Mouse (Mus musculus): ENCODE measurements around the gene Kcnj14. TPM values are rescaled to one million over a fixed set of nuclear protein-coding genes. Genes with fewer than 3 reads are reported as not detected.

The Kcnj14 gene
- total RNA-seq (2012; rRNA removed) (1.5 and 2.1 TPM in 2 replicates), total RNA-seq (2014; rRNA removed) (1.0 and 1.3 TPM in 2 replicates), polyA plus RNA-seq (2012; ENCODE audit: insufficient read length, low read depth) (3.2 and 3.5 TPM in 2 replicates)

DNA sequence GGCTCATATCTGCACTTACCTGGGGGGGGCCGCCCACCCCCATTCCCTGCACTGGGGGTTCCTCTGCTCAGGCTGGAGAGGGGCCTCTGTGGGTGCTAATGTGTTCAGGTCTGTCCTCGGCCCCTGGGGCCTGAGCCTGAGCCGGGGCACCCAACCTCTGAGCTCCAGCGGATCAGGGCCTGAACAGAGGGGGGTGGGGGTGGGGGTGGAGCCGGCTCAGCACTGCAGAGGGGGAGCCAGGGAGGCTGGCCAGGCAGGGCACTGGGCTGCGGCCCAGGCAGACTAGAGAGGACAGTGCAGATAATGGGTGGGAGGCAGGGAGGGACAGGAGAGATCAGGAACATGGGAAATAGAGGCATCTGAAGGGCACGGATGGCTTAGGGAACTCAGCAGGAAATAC, at the start of gene Kcnj14:
Kcnj14 (minus strand) TSS at position 185 of the 400 bp plus-strand sequence.
- Histone ChIP-seq H3K27me3 (replicated peaks) (no peaks in the 10 kb centered on the region), H3K4me2 (ENCODE audit: insufficient read depth, low read depth, poor library complexity, severe bottlenecking) (no peak within 1 kb of the TSS), H3K36me3 (replicated peaks in 1 of 2; ENCODE audit: control insufficient read depth in 1 of 2, insufficient read depth in 1 of 2, low read length in 1 of 2) (peaks cover 69 to 93% of the 10 kb centered on the region in 2 experiments), H3K79me2 (replicated peaks; ENCODE audit: control insufficient read depth, extremely low read depth, insufficient read depth, poor library complexity, severe bottlenecking) (peaks cover 9% of the 10 kb centered on the region), H3K4me3 (replicated peaks in 1 of 3; ENCODE audit: low read depth in 2 of 3, low read length in 2 of 3, poor library complexity in 1 of 3) (no peak within 1 kb of the TSS), H3K27ac (ENCODE audit: insufficient read depth, low read depth) (no peak within 1 kb of the TSS), H3K9ac (ENCODE audit: insufficient read depth, low read depth) (no peak within 1 kb of the TSS), H3K9me3 (replicated peaks; ENCODE audit: low read length) (no peaks in the 10 kb centered on the region), H3K4me1 (ENCODE audit: control insufficient read depth in 1 of 2, insufficient read depth in 2 of 2) (peaks cover 6 to 43% of the 10 kb centered on the region in 2 experiments)
- dilution Hi-C loops (cut with MboI; ENCODE audit: extremely low pct_ligation_motif_present, extremely low pct_unique_long_range_greater_than_20kb, low sequenced_read_pairs): no loop called here
- no peak for DNase-seq (ENCODE audit: extremely low read depth)
- TF ChIP-seq CHD2 (IDR thresholded peaks at IDR 0.05; ENCODE audit: low read length) (no peak), BHLHE40 (IDR thresholded peaks at IDR 0.05; ENCODE audit: low read depth, low read length) (no peak), UBTF (IDR thresholded peaks at IDR 0.05; ENCODE audit: low read depth, low read length) (no peak), EP300 (IDR thresholded peaks at IDR 0.05; ENCODE audit: low read length) (no peak), ZC3H11A (IDR thresholded peaks at IDR 0.05; ENCODE audit: low read depth, low read length) (no peak), E2F4 (IDR thresholded peaks at IDR 0.05; ENCODE audit: insufficient replicate concordance, low read depth, low read length) (no peak), MXI1 (IDR thresholded peaks at IDR 0.05; ENCODE audit: low read depth, low read length) (no peak), JUND (conservative IDR thresholded peaks at IDR 0.05; ENCODE audit: low read depth, low read length) (no peak), MEF2A (IDR thresholded peaks at IDR 0.05; ENCODE audit: borderline replicate concordance, low read depth, low read length) (no peak), HCFC1 (IDR thresholded peaks at IDR 0.05; ENCODE audit: low read depth, low read length) (no peak)
- in situ Hi-C loops (cut with MboI; ENCODE audit: low pct_ligation_motif_present, low pct_unique_long_range_greater_than_20kb, low sequenced_read_pairs): no loop called here

DNA sequence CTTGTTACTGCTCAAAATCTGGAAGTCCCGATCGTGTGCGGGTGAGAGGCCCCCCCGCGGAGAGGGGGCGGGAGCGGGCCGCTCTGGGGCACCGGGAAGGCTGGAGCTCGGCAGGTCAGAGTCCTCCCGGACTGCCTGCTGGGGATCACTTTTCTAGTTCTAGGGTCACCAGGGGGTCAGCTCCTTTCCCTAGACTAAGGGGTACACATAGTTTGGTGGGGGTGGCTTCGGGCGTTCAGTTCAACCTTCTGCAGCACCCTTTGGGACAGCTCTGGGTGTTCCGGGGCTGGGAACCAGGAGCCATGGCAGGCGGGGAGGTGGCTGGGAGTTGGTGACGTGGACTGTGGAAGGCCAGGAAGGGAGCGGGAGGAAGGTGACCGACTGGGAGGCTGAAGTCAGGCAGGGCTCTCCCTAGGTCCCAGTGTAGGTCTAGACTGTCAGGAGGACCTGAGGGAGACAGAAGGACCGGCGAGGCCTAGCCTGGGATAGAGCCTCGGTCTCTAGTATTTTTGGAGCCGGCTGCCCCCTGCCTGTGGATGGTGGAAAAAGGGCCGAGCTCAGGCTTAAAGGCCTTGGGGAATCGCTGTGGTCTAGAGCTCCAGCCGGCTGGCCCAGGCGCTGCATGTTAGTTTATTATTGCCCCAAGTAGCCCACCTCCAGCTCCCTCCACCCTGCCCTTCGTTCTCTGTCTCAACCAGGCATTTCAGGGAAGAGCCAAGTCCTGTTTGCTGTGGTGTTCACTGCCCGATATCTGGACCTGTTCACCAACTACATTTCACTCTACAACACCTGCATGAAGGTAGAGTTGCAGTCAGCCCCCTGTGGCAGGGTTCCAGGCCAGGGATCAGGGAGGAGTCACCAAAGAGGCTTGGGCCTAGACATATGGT, 48.7 kb upstream of the Kcnj14 start:
- Histone ChIP-seq H3K27ac (ENCODE audit: insufficient read depth, low read depth) (peak overlapping the region; percentile 62), H3K9me3 (replicated peaks; ENCODE audit: low read length) (no peaks in the 10 kb centered on the region), H3K27me3 (replicated peaks) (peaks cover 11% of the 10 kb centered on the region), H3K9ac (ENCODE audit: insufficient read depth, low read depth) (peak overlapping the region; percentile 99), H3K36me3 (replicated peaks in 1 of 2; ENCODE audit: control insufficient read depth in 1 of 2, insufficient read depth in 1 of 2, low read length in 1 of 2) (peaks cover 22 to 35% of the 10 kb centered on the region in 2 experiments), H3K4me1 (ENCODE audit: control insufficient read depth in 1 of 2, insufficient read depth in 2 of 2) (peaks cover 23 to 44% of the 10 kb centered on the region in 2 experiments), H3K79me2 (replicated peaks; ENCODE audit: control insufficient read depth, extremely low read depth, insufficient read depth, poor library complexity, severe bottlenecking) (peaks cover 24% of the 10 kb centered on the region), H3K4me2 (ENCODE audit: insufficient read depth, low read depth, poor library complexity, severe bottlenecking) (peak overlapping the region; percentile 31), H3K4me3 (replicated peaks in 1 of 3; ENCODE audit: low read depth in 2 of 3, low read length in 2 of 3, poor library complexity in 1 of 3) (peak overlapping the region; percentile 72 to 88 (median 86))
- TF ChIP-seq ZKSCAN1 (IDR thresholded peaks at IDR 0.05; ENCODE audit: borderline replicate concordance, low read depth, low read length): peak; percentile 24; the same call in 1 of the 2 replicates
- peak; percentile 100 for TF ChIP-seq UBTF (IDR thresholded peaks at IDR 0.05; ENCODE audit: low read depth, low read length)
- TF ChIP-seq MAZ (IDR thresholded peaks at IDR 0.05; ENCODE audit: low read depth, low read length): 0 out of 2 replicates have a peak, but pooled peaks have one; percentile 31
- TF ChIP-seq SIN3A (IDR thresholded peaks at IDR 0.05; ENCODE audit: low read length): peak; percentile 71; the same call in 1 of the 2 replicates
- TF ChIP-seq HCFC1 (IDR thresholded peaks at IDR 0.05; ENCODE audit: low read depth, low read length): peak; percentile 53; the same call in 1 of the 2 replicates
- no peak for TF ChIP-seq GABPA (IDR thresholded peaks at IDR 0.05; ENCODE audit: insufficient replicate concordance, low read depth, low read length)
- TF ChIP-seq CHD1 (IDR thresholded peaks at IDR 0.05; ENCODE audit: low read depth, low read length): peak; percentile 94; the same call in 1 of the 2 replicates
- TF ChIP-seq BHLHE40 (IDR thresholded peaks at IDR 0.05; ENCODE audit: low read depth, low read length): 0 out of 2 replicates have a peak, but pooled peaks have one; percentile 6
- TF ChIP-seq USF2 (conservative IDR thresholded peaks at IDR 0.05; ENCODE audit: low read depth, low read length): no peak
- in situ Hi-C loops (cut with MboI; ENCODE audit: low pct_ligation_motif_present, low pct_unique_long_range_greater_than_20kb, low sequenced_read_pairs) (loop anchor here (5.0 kb wide), 1 partner anchor 69 kb away; no protein-coding TSS in a partner anchor), dilution Hi-C loops (cut with MboI; ENCODE audit: extremely low pct_ligation_motif_present, extremely low pct_unique_long_range_greater_than_20kb, low sequenced_read_pairs) (no loop called here)
- peak; percentile 31 for DNase-seq (ENCODE audit: extremely low read depth)
